Mouse (Mus musculus) frontal cortex, postnatal 10 days (tissue): ENCODE data around the gene Cmtr1.
A peak's percentile ranks its signal among the peaks of the same experiment; 100 is the strongest.

Experiments used
- DNase-seq, 2 experiments: peaks; one replicate each; pipeline ENCODE4 v3.0.0; 2022; ENCODE audit warnings: low spot score in 2 of 2, mixed read lengths in 1 of 2

The Cmtr1 gene

DNA sequence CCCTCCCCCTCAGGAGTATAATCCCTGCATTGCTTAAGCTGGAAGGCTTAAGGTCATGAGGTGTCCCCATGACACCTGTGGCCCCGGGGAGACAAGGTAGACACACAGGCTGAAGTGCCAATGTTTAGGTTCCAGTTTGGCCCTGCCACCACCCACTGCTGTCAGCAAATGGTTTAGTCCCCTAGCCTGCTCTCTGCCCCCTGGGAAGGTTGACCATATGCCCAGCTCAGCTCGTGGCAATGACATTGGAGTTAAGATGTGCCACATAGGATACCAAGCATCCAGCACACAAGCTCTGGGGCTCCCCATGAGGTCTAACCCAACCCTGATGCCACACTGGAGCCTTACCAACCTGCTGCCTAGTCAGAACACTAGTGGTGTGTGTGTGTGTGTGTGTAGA, 72.1 kb downstream of the Cmtr1 start:
- DNase-seq, result no peak

DNA sequence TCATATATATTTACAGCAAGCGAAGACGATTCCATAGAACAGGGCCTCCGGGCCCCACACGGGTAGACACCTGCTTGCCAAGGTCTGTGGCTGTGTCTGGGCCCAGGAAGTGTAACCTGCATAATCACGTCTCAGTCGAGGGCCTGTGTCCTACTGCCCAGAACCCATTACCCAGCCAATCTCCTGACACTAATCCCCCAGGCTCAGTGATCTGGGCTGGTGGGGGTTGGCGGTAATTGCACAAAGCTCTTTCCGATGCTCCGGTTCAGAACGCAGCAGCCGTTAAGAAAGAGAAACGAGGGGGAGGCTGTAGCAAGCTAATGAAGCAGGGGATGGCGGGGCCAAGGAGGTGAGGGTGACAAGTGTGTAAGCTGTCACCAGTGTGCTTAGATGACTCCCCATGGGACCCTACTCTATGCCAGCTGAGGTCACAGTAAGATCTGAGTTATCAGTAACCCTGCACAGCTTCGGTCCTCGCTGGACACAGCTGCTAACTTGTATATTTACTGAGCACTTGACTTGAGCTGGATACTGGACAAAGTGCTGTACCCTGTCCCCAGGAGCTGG, 76.1 kb downstream of the Cmtr1 start:
- no peak for DNase-seq

DNA sequence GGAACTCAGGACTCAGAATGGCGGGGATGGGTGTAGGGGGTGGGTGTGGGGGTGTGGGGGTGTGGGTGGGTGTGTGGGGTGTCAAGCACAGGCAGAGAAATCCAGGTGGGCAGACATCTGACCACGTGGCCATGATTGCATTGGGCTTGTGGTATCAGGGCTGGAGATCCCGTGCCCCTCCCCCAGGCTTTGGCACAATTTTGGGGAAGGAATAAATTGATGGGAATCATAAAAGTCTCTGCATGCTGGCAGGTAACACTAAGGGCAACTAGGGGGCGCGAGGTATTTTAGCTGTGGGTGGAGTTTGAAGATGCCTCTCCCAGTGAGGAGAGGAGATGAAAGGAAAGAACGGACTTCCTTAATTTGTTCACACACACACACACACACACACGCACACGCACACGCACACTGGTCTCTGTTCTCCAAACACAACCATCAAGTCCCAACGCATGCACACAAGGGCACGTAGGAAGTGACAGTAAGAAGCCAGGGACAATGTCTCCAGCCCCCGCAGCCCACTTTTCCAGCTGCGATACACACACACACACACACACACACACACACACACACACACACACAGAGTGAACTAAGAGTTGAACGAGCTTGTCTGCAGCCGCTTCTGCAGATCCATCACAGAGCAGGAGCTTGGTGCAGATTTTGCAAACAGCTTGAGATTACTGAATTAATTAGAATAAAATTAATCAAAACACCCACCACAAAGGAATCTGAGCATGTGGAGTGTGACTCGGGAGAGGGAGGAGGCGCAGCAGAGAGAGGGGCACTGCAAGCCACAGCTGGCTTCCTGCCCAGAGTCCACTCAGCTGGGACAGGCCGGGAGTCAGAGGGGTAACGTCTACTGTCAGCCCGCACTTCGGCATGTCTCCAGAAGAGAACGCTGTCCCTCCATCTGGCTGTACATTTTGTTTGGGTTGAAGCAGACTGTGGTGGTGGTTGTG, 77.7 kb downstream of the Cmtr1 start:
- peak; percentile 41 to 54 for DNase-seq

DNA sequence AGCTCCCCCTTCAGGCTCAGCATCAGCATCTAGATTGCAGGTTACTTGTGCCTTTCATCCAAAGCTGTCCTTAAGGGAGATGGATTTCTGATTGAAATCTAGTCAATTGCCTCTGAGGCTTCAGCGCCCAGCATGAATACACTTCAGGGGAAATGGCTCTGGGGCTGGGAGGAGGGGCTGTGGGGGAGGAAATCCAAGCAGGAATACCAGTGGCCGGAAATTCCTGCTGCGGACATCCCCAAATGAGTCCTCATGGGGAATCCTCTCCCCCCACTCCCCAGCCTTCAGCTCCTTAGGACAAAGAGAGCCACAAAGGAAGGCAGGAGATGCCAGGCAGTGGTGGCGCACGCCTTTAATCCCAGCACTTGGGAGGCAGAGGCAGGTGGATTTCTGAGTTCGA, 87.1 kb downstream of the Cmtr1 start:
- DNase-seq, result no peak

DNA sequence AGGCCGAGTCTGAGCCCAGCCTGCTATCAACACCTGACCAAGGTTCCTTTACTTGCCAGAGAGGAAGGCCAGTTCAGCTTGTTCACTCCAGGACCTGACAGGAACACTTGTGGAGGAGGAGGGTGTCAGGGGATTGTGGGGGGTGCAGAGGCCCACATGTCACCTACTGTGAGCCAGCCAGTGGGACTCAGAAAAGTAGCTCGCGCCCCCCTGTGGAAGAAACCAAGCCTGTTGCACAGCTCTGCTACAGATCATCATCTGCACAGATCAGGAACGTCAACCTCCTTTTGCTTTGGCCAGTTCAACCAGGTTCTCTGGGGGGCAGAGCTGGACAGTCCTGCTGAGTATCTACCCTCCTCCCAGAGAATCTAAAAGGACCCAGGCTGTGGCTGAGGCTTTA, 94.1 kb downstream of the Cmtr1 start:
- no peak for DNase-seq
